10 mouse cellular contexts compared by ENCODE assay signal in the genomic region with DNA sequence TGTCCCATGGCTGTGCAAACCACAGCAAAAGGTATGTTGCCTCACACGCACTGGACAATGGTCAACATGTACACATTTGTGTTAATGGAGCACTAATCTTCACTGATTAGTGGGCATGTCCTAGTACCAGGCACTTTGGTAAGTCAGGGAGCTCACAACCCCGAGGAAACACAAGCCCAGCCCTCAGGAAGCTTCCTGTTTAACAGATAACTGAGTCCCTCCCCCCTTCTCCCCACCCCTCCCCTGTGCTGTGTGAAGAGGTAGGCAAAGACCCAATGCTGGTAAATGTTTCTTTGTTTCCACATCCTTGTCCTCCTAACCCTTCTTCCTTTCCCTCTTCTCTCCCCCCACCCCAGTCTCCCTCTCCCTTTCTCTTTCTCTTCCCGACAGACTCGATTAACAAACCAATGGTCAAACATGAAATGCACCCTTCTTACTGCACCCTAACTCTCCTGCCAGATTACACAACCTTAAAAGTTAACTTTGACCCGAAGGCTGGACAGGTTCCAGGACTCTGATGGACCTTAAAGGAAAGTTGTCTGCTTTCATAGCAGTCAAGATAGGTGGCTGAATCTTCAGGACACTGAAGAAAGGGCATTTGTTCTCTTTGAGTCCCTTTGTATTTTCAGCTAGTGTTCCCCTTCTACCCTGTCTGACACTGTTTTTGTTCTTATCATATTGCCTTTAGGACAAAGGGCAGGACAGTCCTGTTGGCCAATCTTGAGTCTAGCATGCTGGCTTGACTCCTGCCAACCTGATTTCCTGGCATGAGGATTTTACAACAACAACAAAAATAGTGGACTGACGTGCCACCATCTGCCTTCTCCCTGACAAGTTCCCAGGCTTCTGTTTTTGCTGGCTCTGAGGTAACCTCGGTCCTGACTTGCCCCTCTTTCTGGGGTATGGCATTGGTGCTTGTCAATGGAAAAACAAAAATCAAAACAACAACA. TPM values are rescaled to one million over a fixed set of nuclear protein-coding genes. Genes with fewer than 3 reads are reported as not detected.
DNase-seq lines count a peak whose midpoint lies in the region; ATAC-seq and TF ChIP-seq lines count a peak whose summit lies in the region.
"Had no signal": no experiment of that assay in that cellular context is flagged by ENCODE, and none has a peak within 500 bp of the region (broad histone marks: within the 10 kb centered on the region; RNA-seq: fewer than 3 reads in every experiment).

No protein-coding gene starts in this region.

- no peak overlapping the region for H3K27ac ChIP-seq in lung, embryonic 14.5 days (ENCODE audit: low read depth)
- no peak overlapping the region for H3K27ac ChIP-seq in heart, postnatal 0 days (ENCODE audit: low read depth)
- peak overlapping the region; percentile 5 for H3K27ac ChIP-seq in liver, embryonic 16.5 days (ENCODE audit: low read length)

- TF ChIP-seq CTCF in lung, embryonic 14.5 days (IDR thresholded peaks at IDR 0.05; ENCODE audit: low read depth), result no peak
- TF ChIP-seq CTCF in heart, postnatal 0 days (IDR thresholded peaks at IDR 0.05; ENCODE audit: low read depth), result no peak
- TF ChIP-seq CTCF in lung, adult 2 months (IDR thresholded peaks at IDR 0.05; ENCODE audit: insufficient read depth, low read length), result no peak

- no peak overlapping the region for H3K9ac ChIP-seq in lung, embryonic 14.5 days
- H3K9ac ChIP-seq in heart, postnatal 0 days (replicated peaks; ENCODE audit: low read depth, low read length), result no peak overlapping the region
- H3K9ac ChIP-seq in liver, embryonic 16.5 days (ENCODE audit: low read depth, low read length), result no peak overlapping the region

- WGBS in lung, embryonic 14.5 days, result 53% methylated on average over 7 of the region's 7 CpGs
- WGBS in heart, postnatal 0 days, result 52% methylated on average over 7 of the region's 7 CpGs
- 21% methylated on average over 7 of the region's 7 CpGs for WGBS in liver, embryonic 16.5 days (ENCODE audit: insufficient replicate concordance)
- 28% methylated on average over 7 of the region's 7 CpGs for WGBS in lung, adult 2 months

- no peaks in the 10 kb centered on the region for H3K27me3 ChIP-seq in lung, embryonic 14.5 days (ENCODE audit: insufficient read depth, low read length)
- no peaks in the 10 kb centered on the region for H3K27me3 ChIP-seq in heart, postnatal 0 days (ENCODE audit: control insufficient read depth, insufficient read depth, low read length)
- H3K27me3 ChIP-seq in liver, embryonic 16.5 days (ENCODE audit: control insufficient read depth, insufficient read depth, low read depth, low read length), result no peaks in the 10 kb centered on the region

- no peak for TF ChIP-seq EP300 in heart, postnatal 0 days (IDR thresholded peaks at IDR 0.05; ENCODE audit: low read depth)

- no peak for TF ChIP-seq POLR2A in lung, adult 2 months (IDR thresholded peaks at IDR 0.05; ENCODE audit: borderline replicate concordance, extremely low read depth, low read depth, low read length)

- H3K4me3 ChIP-seq in lung, embryonic 14.5 days (ENCODE audit: low read depth, low read length), result no peak overlapping the region
- H3K4me3 ChIP-seq in heart, postnatal 0 days (ENCODE audit: low read depth, low read length), result no peak overlapping the region
- H3K4me3 ChIP-seq in liver, embryonic 16.5 days (ENCODE audit: low read depth, low read length), result no peak overlapping the region
- no peak overlapping the region for H3K4me3 ChIP-seq in lung, adult 2 months (replicated peaks; ENCODE audit: extremely low read depth, low read depth, low read length)

- DNase-seq in lung, embryonic 14.5 days, result peak; percentile 5
- no peak for DNase-seq in lung, postnatal 36 days
- DNase-seq in cerebellum, adult 18-20 months, result peak; percentile 61 to 70
- DNase-seq in heart, postnatal 0 days (ENCODE audit: low spot score), result peak; percentile 11
- no peak for DNase-seq in lung, adult 2 months
- DNase-seq in right cerebral cortex, postnatal 4 days, result no peak
- DNase-seq in spleen, postnatal 36 days (ENCODE audit: low spot score in 2 of 2), result no peak
- DNase-seq: lung, postnatal 14 days had no signal

- no peaks in the 10 kb centered on the region for H3K9me3 ChIP-seq in lung, embryonic 14.5 days (ENCODE audit: low read depth, low read length)
- no peaks in the 10 kb centered on the region for H3K9me3 ChIP-seq in heart, postnatal 0 days (replicated peaks; ENCODE audit: control insufficient read depth, low read length)
- H3K9me3 ChIP-seq in liver, embryonic 16.5 days (replicated peaks; ENCODE audit: control insufficient read depth, low read length), result no peaks in the 10 kb centered on the region
- H3K9me3 ChIP-seq: G1E had no signal

- no peaks in the 10 kb centered on the region for H3K4me1 ChIP-seq in lung, embryonic 14.5 days (ENCODE audit: insufficient read depth)
- H3K4me1 ChIP-seq in heart, postnatal 0 days (ENCODE audit: control insufficient read depth, insufficient read depth), result no peaks in the 10 kb centered on the region
- H3K4me1 ChIP-seq in liver, embryonic 16.5 days (ENCODE audit: control insufficient read depth, low read depth, low read length), result peaks cover 9% of the 10 kb centered on the region
- H3K4me1 ChIP-seq in lung, adult 2 months (ENCODE audit: control insufficient read depth, insufficient read depth, low read length), result peaks cover 11% of the 10 kb centered on the region

- no peak overlapping the region for H3K4me2 ChIP-seq in lung, embryonic 14.5 days
- no peak overlapping the region for H3K4me2 ChIP-seq in heart, postnatal 0 days (ENCODE audit: low read depth, low read length)
- H3K4me2 ChIP-seq in liver, embryonic 16.5 days (ENCODE audit: low read depth, low read length), result peak overlapping the region; percentile 6

- no peak for ATAC-seq in lung, embryonic 14.5 days (ENCODE audit: insufficient read depth)
- ATAC-seq in heart, postnatal 0 days (ENCODE audit: insufficient read depth, low read depth), result no peak; the same call in none of the 2 replicates
- peak; percentile 79 for ATAC-seq in liver, embryonic 16.5 days (ENCODE audit: low read depth)

- no peaks in the 10 kb centered on the region for H3K36me3 ChIP-seq in lung, embryonic 14.5 days (ENCODE audit: insufficient read depth)
- H3K36me3 ChIP-seq in heart, postnatal 0 days (replicated peaks; ENCODE audit: control insufficient read depth, insufficient read depth, low read length), result no peaks in the 10 kb centered on the region
- no peaks in the 10 kb centered on the region for H3K36me3 ChIP-seq in liver, embryonic 16.5 days (ENCODE audit: control insufficient read depth, insufficient read depth)

RNA-seq across cellular contexts. Expression of gene Tapt1, which starts 13.0 kb away (rescaled TPM):
- 40.0 and 41.0 TPM in 2 replicates for polyA plus RNA-seq in lung, embryonic 14.5 days (2014; fragmentation: Nextera tagmentation; extraction: Ambion mirVana)
- total RNA-seq in heart, postnatal 0 days (2014; rRNA removed; ENCODE audit: low replicate concordance), result 36.4 and 57.4 TPM in 2 replicates
- 14.4 and 15.7 TPM in 2 replicates for polyA plus RNA-seq in heart, postnatal 0 days (2015; fragmentation: Nextera tagmentation; extraction: Ambion mirVana)
- 30.8 and 32.3 TPM in 2 replicates for polyA plus RNA-seq in liver, embryonic 16.5 days (2015; fragmentation: Nextera tagmentation; extraction: Ambion mirVana)
- 26.1 and 31.8 TPM in 2 replicates for polyA plus RNA-seq in lung, adult 2 months (2012; rRNA removed)

Comparison
In these comparisons a context has a peak if more than half of its experiments do, and no peak if none do; other contexts are left out.
1. DNase-seq: peak in lung, embryonic 14.5 days (single experiment), cerebellum, adult 18-20 months (2 of 2) and heart, postnatal 0 days (single experiment); none in lung, postnatal 36 days (single experiment), lung, adult 2 months (single experiment), right cerebral cortex, postnatal 4 days (single experiment) and spleen, postnatal 36 days (0 of 2).